In the genomic region with DNA sequence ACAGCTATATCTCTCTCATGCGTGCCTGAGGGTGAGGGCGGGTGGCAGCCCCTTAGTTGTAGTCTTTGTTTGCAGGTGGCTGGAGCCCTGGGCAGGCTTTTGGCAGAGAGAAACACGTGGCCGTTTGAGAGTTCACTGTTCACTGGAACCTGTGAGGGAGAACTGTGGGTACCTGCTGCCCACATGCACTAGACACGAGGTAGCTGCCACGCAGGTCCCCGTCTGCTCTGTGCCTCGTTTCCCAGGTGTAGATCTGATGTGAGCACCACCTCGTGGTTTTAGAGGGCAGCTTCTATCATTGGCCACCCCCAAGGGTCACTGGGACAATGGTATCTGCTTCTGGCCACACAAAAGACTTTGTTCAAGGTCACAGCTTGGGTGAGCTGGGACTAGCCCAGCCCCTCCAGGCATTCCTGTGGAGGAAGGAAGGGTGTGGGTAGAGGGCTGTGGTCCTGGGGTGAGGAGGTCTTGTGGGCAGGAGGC, we compare ENCODE assay signal across 7 mouse cellular contexts.
DNase-seq lines count a peak whose midpoint lies in the region; ATAC-seq and TF ChIP-seq lines count a peak whose summit lies in the region.

No protein-coding gene starts in this region.

- peak overlapping the region; percentile 21 for H3K4me2 ChIP-seq in hindbrain, embryonic 14.5 days (replicated peaks)

- DNase-seq in MEL (ENCODE audit: low read depth, low spot score): no peak
- DNase-seq in embryo, embryonic 11 days: peak; percentile 52
- no peak for DNase-seq in hindbrain, embryonic 14.5 days (ENCODE audit: low spot score)
- DNase-seq in liver, adult 2 months (ENCODE audit: extremely low read depth, low read depth, low spot score): peak; percentile 61
- peak; percentile 50 to 52 for DNase-seq in spleen, postnatal 36 days (ENCODE audit: low spot score in 2 of 2)
- no peak for DNase-seq in ovary, postnatal 14 days (ENCODE audit: low spot score)

- H3K27ac ChIP-seq in MEL (ENCODE audit: control insufficient read depth, low read depth, low read length): peak overlapping the region; percentile 90
- no peak overlapping the region for H3K27ac ChIP-seq in hindbrain, embryonic 14.5 days
- no peak overlapping the region; the same call in 1 of the 2 replicates for H3K27ac ChIP-seq in liver, adult 2 months (replicated peaks; ENCODE audit: insufficient read depth, low read depth, low read length)

- H3K4me1 ChIP-seq in MEL (ENCODE audit: control insufficient read depth in 1 of 2, insufficient read depth in 2 of 2, low read length in 2 of 2): peaks cover 14 to 62% of the 10 kb centered on the region in 2 experiments
- peaks cover 25% of the 10 kb centered on the region for H3K4me1 ChIP-seq in hindbrain, embryonic 14.5 days (replicated peaks; ENCODE audit: control insufficient read depth, insufficient read depth, low read length)
- H3K4me1 ChIP-seq in liver, adult 2 months (ENCODE audit: control insufficient read depth, insufficient read depth, low read length): peaks cover 23% of the 10 kb centered on the region

- WGBS in hindbrain, embryonic 14.5 days: 10% methylated on average over 9 of the region's 9 CpGs
- 6% methylated on average over 9 of the region's 9 CpGs for WGBS in liver, adult 2 months

- H3K9me3 ChIP-seq in MEL (replicated peaks; ENCODE audit: insufficient read depth, low read length): no peaks in the 10 kb centered on the region
- H3K9me3 ChIP-seq in hindbrain, embryonic 14.5 days (ENCODE audit: control insufficient read depth, low read length): no peaks in the 10 kb centered on the region

- TF ChIP-seq POLR2A in MEL (IDR thresholded peaks at IDR 0.05; ENCODE audit: control insufficient read depth in 1 of 2, insufficient read depth in 1 of 2, low read depth in 1 of 2, low read length in 2 of 2, poor library complexity in 1 of 2): peak in 1 of 2 experiments; percentile 45; a peak in 2 of 4 replicates
- TF ChIP-seq POLR2A in liver, adult 2 months (IDR thresholded peaks at IDR 0.05; ENCODE audit: extremely low read depth, insufficient read depth, low read length): no peak

- H3K36me3 ChIP-seq in MEL (ENCODE audit: control insufficient read depth in 1 of 2, insufficient read depth in 2 of 2, low read length in 2 of 2): peaks cover 0 to 28% of the 10 kb centered on the region in 2 experiments; a peak in 2 of 4 replicates
- no peaks in the 10 kb centered on the region for H3K36me3 ChIP-seq in hindbrain, embryonic 14.5 days (replicated peaks; ENCODE audit: control insufficient read depth, insufficient read depth)
- no peaks in the 10 kb centered on the region for H3K36me3 ChIP-seq in liver, adult 2 months (ENCODE audit: control insufficient read depth, insufficient read depth, low read length)

- peak overlapping the region; percentile 76 for H3K9ac ChIP-seq in MEL (ENCODE audit: control insufficient read depth, low read depth, low read length, poor library complexity, severe bottlenecking)
- no peak overlapping the region for H3K9ac ChIP-seq in hindbrain, embryonic 14.5 days
- peak overlapping the region; percentile 37 for H3K9ac ChIP-seq in liver, adult 2 months (ENCODE audit: low read depth, low read length)

- no peak for TF ChIP-seq CTCF in MEL (IDR thresholded peaks at IDR 0.05 in 2 of 3, conservative IDR thresholded peaks at IDR 0.05 in 1 of 3; ENCODE audit: control insufficient read depth in 1 of 3, insufficient read depth in 1 of 3, low read depth in 2 of 3, low read length in 3 of 3, poor library complexity in 1 of 3, severe bottlenecking in 1 of 3)
- peak; percentile 68 for TF ChIP-seq CTCF in liver, adult 2 months (IDR thresholded peaks at IDR 0.05; ENCODE audit: low read depth, low read length)

- TF ChIP-seq RAD21 in MEL (IDR thresholded peaks at IDR 0.05; ENCODE audit: low read depth, low read length): no peak

- no peak; the same call in 1 of the 2 replicates for ATAC-seq in hindbrain, embryonic 14.5 days (ENCODE audit: low FRiP score)
- ATAC-seq in frontal cortex, adult (ENCODE audit: low TSS enrichment): no peak

- no peaks in the 10 kb centered on the region for H3K27me3 ChIP-seq in MEL (ENCODE audit: control insufficient read depth in 1 of 2, insufficient read depth in 2 of 2, low read length in 2 of 2)
- no peaks in the 10 kb centered on the region for H3K27me3 ChIP-seq in hindbrain, embryonic 14.5 days (ENCODE audit: control insufficient read depth, insufficient read depth, low read length)
- H3K27me3 ChIP-seq in liver, adult 2 months (ENCODE audit: control insufficient read depth, insufficient read depth, low read length): no peaks in the 10 kb centered on the region

- H3K79me2 ChIP-seq in MEL (ENCODE audit: control insufficient read depth, insufficient read depth, low read length, poor library complexity): no peaks in the 10 kb centered on the region; the same call in 1 of the 2 replicates
- no peaks in the 10 kb centered on the region for H3K79me2 ChIP-seq in liver, adult 2 months (ENCODE audit: control insufficient read depth, insufficient read depth, low read length)

- peak overlapping the region; percentile 58 to 69 for H3K4me3 ChIP-seq in MEL (ENCODE audit: control insufficient read depth in 1 of 2, insufficient read depth in 1 of 2, low read depth in 2 of 2, low read length in 2 of 2)
- no peak overlapping the region for H3K4me3 ChIP-seq in hindbrain, embryonic 14.5 days (replicated peaks; ENCODE audit: low read length)
- H3K4me3 ChIP-seq in liver, adult 2 months (ENCODE audit: insufficient read depth, low read depth, low read length): peak overlapping the region; percentile 32; the same call in 1 of the 2 replicates

- no peak for TF ChIP-seq EP300 in MEL (IDR thresholded peaks at IDR 0.05; ENCODE audit: low read depth in 1 of 2, low read length in 2 of 2)

TF ChIP-seq in MEL, 35 proteins besides CTCF, POLR2A, EP300 and RAD21:
- peak; percentile 75; the same call in 1 of the 2 replicates for TF ChIP-seq CHD1 (IDR thresholded peaks at IDR 0.05; ENCODE audit: low read depth, low read length)
- TF ChIP-seq MAX (IDR thresholded peaks at IDR 0.05; ENCODE audit: low read length): peak; percentile 79
- TF ChIP-seq MYB (IDR thresholded peaks at IDR 0.05; ENCODE audit: low read depth, low read length): no peak
- TF ChIP-seq MXI1 (IDR thresholded peaks at IDR 0.05; ENCODE audit: low read depth, low read length): peak; percentile 41
- no peak for TF ChIP-seq ELF1 (IDR thresholded peaks at IDR 0.05; ENCODE audit: low read depth, low read length)
- peak; percentile 55; the same call in 1 of the 2 replicates for TF ChIP-seq MYC (IDR thresholded peaks at IDR 0.05; ENCODE audit: low read depth, low read length)
TF ChIP-seq in MEL: peak in this region for 4.

Comparison
In these comparisons a context has a peak if more than half of its experiments do, and no peak if none do; other contexts are left out.
1. DNase-seq: peak in embryo, embryonic 11 days (single experiment), liver, adult 2 months (single experiment) and spleen, postnatal 36 days (2 of 2); none in MEL (single experiment), hindbrain, embryonic 14.5 days (single experiment) and ovary, postnatal 14 days (single experiment).